Mouse (Mus musculus) ES-E14 (cell line): ENCODE data around the gene Naa20. TPM values are rescaled to one million over a fixed set of nuclear protein-coding genes. Genes with fewer than 3 reads are reported as not detected.

Experiments
- DNase-seq: peaks from one replicate; pipeline ENCODE4 v3.0.0-alpha.2; 2013; ENCODE audit warnings: low read depth, low spot score
- H3K27ac ChIP-seq: 2 replicates; pipeline ENCODE4 v1.5.1; 2012; ENCODE audit warnings: low read depth, mild to moderate bottlenecking, low read length, moderate library complexity, mixed read lengths; ENCODE audit not compliant: poor library complexity, insufficient read depth, severe bottlenecking
- H3K36me3 ChIP-seq: 2 replicates; pipeline ENCODE4 v1.6.1; 2012; ENCODE audit warnings: mild to moderate bottlenecking, low read length, moderate library complexity, mixed read lengths; ENCODE audit not compliant: control insufficient read depth, poor library complexity, insufficient read depth, severe bottlenecking
- H3K4me1 ChIP-seq, 2 experiments: fragments of 150-350 bp in 1 of 2; sonication (generic) in 1 of 2; 2 replicates each; pipeline ENCODE4 v1.6.1; 2012; ENCODE audit warnings: low read length in 2 of 2, mild to moderate bottlenecking in 1 of 2, mixed read lengths in 1 of 2; ENCODE audit not compliant: control insufficient read depth in 2 of 2, insufficient read depth in 2 of 2, poor library complexity in 1 of 2
- H3K4me3 ChIP-seq, 2 experiments: fragments of 150-350 bp in 1 of 2; sonication (generic) in 1 of 2; 2 replicates each; pipeline ENCODE4 v1.5.1; 2012; ENCODE audit warnings: low read length in 2 of 2, low read depth in 1 of 2, mild to moderate bottlenecking in 1 of 2, mixed read lengths in 1 of 2; ENCODE audit not compliant: insufficient read depth in 1 of 2, poor library complexity in 1 of 2, severe bottlenecking in 1 of 2
- H3K9ac ChIP-seq: 2 replicates; pipeline ENCODE4 v1.6.1; 2012; ENCODE audit warnings: low read depth, mild to moderate bottlenecking, low read length, mixed read lengths; ENCODE audit not compliant: poor library complexity, insufficient read depth, severe bottlenecking
- H3K9me3 ChIP-seq: fragments of 150-350 bp; sonication (generic); 2 replicates; pipeline ENCODE4 v1.6.1; 2012; ENCODE audit warnings: low read depth, mild to moderate bottlenecking, low read length; ENCODE audit not compliant: control insufficient read depth, insufficient read depth
- CHD2 ChIP-seq: IDR thresholded peaks from 2 replicates; pipeline ENCODE4 v1.6.1; 2014; ENCODE audit warnings: mild to moderate bottlenecking, low read depth, low read length, inconsistent platforms
- HCFC1 ChIP-seq: IDR thresholded peaks from 2 replicates; pipeline ENCODE4 v1.6.1; 2012; ENCODE audit warnings: low read length, inconsistent platforms, borderline replicate concordance; ENCODE audit not compliant: insufficient read depth
- MAFK ChIP-seq: IDR thresholded peaks from 2 replicates; pipeline ENCODE4 v1.6.1; 2014; ENCODE audit warnings: mild to moderate bottlenecking, low read depth, low read length, inconsistent platforms; ENCODE audit not compliant: insufficient read depth
- ZC3H11A ChIP-seq: IDR thresholded peaks from 2 replicates; pipeline ENCODE4 v1.6.1; 2012; ENCODE audit warnings: low read depth, mild to moderate bottlenecking, inconsistent platforms, low read length, borderline replicate concordance
- ZNF384 ChIP-seq: IDR thresholded peaks from 2 replicates; pipeline ENCODE4 v1.6.1; 2012; ENCODE audit warnings: low read depth, low read length, inconsistent platforms
- in situ Hi-C, 2 experiments: fragments of 600-800 bp; cut with MboI; formaldehyde crosslinking; loops; one replicate each; pipeline ENCODE4 v1.15.1; 2025; ENCODE audit warnings: low sequenced_read_pairs in 2 of 2, inconsistent platforms in 1 of 2; ENCODE audit not compliant: unreplicated experiment in 2 of 2
- total RNA-seq: library from RNA; depleted of rRNA; stranded (reverse); fragments of 300-350 nt; gene quantifications from 2 replicates; pipeline ENCODE4 v1.2.3, GENCODE M21; 2012; rRNA removed

The Naa20 gene
- total RNA-seq, result 81.5 and 87.6 TPM in 2 replicates

DNA sequence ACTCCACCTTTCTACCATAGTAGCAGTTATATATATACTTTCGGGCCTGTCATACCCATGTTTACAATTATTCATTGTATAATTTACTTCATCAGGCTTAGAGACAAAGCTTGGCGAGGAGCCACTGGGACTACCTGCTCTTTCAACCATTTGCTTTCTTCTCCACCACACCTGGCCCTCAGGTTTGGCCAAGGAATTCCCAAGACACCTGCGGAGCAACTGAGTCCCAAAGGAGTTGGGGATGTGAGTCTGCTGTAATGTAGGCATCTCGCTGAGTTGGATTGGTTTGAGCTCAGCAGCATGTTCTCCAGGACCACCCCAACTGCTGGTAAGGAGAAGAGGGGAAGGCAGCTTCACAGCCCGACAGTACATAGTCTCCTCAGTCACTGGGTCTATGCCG is at the start of gene Naa20:
Gene Naa20 (plus strand): TSS at position 239 of the 400 bp plus-strand sequence.
- peak within 1 kb of the TSS in 1 of 2 experiments; percentile 92; a peak in 2 of 4 replicates for H3K4me3 ChIP-seq
- H3K9me3 ChIP-seq, result no peaks in the 10 kb centered on the region
- H3K36me3 ChIP-seq, result peaks cover 3% of the 10 kb centered on the region
- H3K27ac ChIP-seq, result no peak within 1 kb of the TSS; the same call in 1 of the 2 replicates
- DNase-seq, result no peak
- in situ Hi-C loops, result no loop called here
- TF ChIP-seq MAFK (no peak), ZC3H11A (no peak), HCFC1 (no peak), ZNF384 (no peak), CHD2 (no peak)
- no peak within 1 kb of the TSS for H3K9ac ChIP-seq
- H3K4me1 ChIP-seq, result peaks cover 6 to 16% of the 10 kb centered on the region in 2 experiments; a peak in 3 of 4 replicates

DNA sequence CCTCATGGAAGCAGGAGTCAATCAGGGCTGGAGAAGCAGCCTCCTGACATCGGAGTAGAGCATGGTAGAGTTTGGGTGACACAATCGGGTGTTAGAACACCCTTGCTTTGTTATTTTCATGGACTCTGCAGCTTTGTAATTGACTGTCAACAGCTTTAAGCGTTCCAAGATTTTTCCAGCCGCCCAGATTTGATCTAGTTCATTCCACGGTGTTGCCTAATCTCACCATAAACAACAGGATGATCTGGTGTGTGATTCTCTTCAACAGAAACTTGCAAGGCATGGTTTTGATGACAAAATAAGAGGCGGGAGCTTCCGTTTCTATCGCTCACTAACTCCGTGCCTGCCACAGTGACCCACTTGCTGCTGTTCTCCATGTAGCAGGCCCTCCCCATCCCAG is 46.1 kb upstream of the Naa20 start:
- Histone ChIP-seq H3K9me3 (no peaks in the 10 kb centered on the region), H3K27ac (no peak overlapping the region), H3K9ac (no peak overlapping the region), H3K4me3 (no peak overlapping the region), H3K36me3 (no peaks in the 10 kb centered on the region), H3K4me1 (peaks cover 2 to 3% of the 10 kb centered on the region in 2 experiments; a peak in 1 of 4 replicates)
- DNase-seq, result no peak
- in situ Hi-C loops, result no loop called here
- TF ChIP-seq ZNF384 (no peak), ZC3H11A (no peak), HCFC1 (no peak), MAFK (no peak), CHD2 (no peak)

GRCm38 (mm10) chr2:145857864-145858263 is 44.0 kb upstream of the Naa20 start:
- Histone ChIP-seq H3K4me3 (no peak overlapping the region), H3K36me3 (no peaks in the 10 kb centered on the region), H3K27ac (no peak overlapping the region), H3K9ac (no peak overlapping the region), H3K4me1 (peaks cover 3 to 5% of the 10 kb centered on the region in 2 experiments; a peak in 1 of 4 replicates), H3K9me3 (no peaks in the 10 kb centered on the region)
- DNase-seq, result no peak
- in situ Hi-C loops, result no loop called here
- TF ChIP-seq ZC3H11A (no peak), MAFK (no peak), HCFC1 (no peak), CHD2 (no peak), ZNF384 (no peak)

DNA sequence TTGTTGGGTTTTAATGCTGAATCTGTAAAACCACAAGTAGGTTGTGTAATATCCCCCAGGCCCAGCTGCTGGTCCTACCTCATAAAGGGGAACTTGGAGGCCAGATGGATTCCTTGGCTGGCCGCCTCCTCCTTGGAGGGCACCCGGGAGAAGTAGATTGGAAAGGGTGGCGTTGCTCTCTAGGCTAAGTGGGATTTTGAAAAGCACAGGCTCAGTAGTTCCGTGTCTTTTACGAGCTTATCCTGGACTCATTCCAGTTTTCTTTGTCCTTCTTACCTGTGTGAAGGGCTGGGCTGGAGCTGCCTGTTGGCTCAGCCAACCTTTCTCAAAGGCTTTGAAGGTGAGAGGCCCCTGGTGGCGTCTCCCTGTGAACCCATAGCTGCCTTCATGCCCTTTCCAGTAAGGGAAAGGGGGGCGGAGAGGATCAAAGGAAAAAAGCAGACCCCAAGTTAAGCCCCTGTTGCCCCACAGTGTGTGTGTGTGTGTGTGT is 42.4 kb upstream of the Naa20 start:
- peaks cover 3 to 5% of the 10 kb centered on the region in 2 experiments; a peak in 1 of 4 replicates for H3K4me1 ChIP-seq
- TF ChIP-seq CHD2, result no peak
- no peak for TF ChIP-seq ZC3H11A
- no peak for TF ChIP-seq ZNF384
- no peak for TF ChIP-seq HCFC1
- no peak for TF ChIP-seq MAFK
- in situ Hi-C loops, result no loop called here
- no peak overlapping the region for H3K27ac ChIP-seq
- no peak overlapping the region for H3K4me3 ChIP-seq
- no peak for DNase-seq
- H3K9ac ChIP-seq, result no peak overlapping the region
- no peaks in the 10 kb centered on the region for H3K36me3 ChIP-seq
- no peaks in the 10 kb centered on the region for H3K9me3 ChIP-seq
